Mouse (Mus musculus): Measurements from ENCODE around the gene Polrmt.

Polrmt gene

GRCm38 (mm10) chr10:79743161-79743560, 3.2 kb downstream of the Polrmt start:
- DNase-seq (ENCODE audit: low read depth, low spot score): no peak

DNA sequence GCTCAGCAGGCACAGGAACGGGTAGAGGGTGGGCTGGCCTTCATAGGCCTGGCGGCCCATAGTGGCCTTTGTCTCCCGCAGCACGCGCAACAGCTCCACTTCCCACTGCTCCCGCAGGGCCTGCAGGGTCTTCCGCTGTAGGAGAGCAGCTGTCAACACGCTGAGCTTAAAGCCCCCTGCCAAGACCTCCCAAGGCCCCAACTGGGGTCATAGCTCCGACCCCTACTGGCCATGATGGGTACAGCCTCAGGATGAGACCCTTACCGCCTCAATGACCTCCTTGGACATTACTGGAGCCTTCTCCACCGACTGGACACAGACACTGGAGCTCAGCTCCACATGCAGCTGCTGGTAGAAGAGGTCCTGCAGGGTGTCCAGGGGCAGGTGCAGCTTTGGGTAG, 5.5 kb downstream of the Polrmt start:
- no peak for DNase-seq (ENCODE audit: low read depth, low spot score)

- no peak for DNase-seq (ENCODE audit: low read depth, low spot score)
These were observed 7.1 kb downstream of the Polrmt start for GRCm38 (mm10) chr10:79739234-79739633.

GRCm38 (mm10) chr10:79738259-79738658, 8.1 kb downstream of the Polrmt start:
- no peak for DNase-seq (ENCODE audit: low read depth, low spot score)

DNA sequence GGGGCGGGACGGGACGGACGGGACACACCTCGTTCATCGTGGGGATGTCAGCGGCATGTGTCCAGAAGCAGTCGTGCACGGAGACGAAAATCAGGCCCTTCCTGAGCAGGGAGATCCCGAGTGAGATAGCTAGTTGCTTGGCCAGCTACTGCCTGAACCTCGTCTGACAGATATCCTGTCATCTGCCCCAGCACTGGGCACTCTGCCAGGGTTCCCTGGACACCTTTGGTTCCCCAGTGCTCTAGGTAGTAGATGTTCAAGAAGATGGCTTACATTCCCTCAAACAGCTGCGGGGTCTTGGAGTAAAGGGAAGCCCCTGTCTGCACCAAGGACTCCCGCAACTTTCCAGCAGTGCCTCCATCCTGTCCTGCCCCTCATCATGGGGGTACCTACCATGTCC, 9.7 kb downstream of the Polrmt start:
- DNase-seq (ENCODE audit: low read depth, low spot score): no peak

DNA sequence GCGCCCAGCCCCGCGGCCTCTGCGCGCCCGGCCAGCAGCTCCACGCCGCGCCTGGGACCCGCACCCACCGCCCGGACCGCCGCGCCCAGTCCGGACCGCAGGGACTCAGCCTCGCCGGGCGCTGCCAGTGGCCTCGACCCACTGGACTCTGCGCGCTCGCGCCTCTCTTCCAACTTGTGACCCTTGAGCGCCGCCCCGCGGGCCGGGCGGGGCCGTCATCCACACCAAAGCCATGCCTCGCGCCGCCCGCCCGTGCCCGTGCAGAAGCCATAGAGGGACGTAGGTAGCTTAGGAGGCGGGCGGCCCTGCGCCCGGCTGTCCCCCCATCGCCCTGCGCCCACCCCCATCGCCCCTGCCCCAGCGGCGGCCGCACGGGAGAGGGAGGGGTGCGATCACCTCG, 11.0 kb downstream of the Polrmt start:
- no peak for DNase-seq (ENCODE audit: low read depth, low spot score)

DNA sequence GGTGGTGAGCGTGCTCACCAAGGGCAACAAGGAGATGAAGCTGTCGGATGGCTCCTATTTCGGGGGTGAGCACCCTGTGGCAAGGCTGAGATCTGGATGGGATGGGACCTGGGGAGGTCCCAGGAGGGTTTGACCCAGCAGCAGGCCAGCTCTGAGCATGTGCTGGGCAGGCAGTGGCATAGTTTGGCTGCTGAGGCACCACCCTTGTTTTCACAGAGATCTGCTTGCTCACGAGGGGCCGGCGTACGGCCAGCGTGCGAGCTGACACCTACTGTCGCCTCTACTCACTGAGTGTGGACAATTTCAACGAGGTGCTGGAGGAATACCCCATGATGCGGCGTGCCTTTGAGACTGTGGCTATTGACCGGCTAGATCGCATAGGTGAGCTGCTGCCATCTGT, 12.5 kb downstream of the Polrmt start:
- DNase-seq (ENCODE audit: low read depth, low spot score): no peak

GRCm38 (mm10) chr10:79732500-79732899, 13.9 kb downstream of the Polrmt start:
- no peak for DNase-seq (ENCODE audit: low read depth, low spot score)

- DNase-seq (ENCODE audit: low read depth, low spot score): no peak
These were observed 16.9 kb downstream of the Polrmt start for GRCm38 (mm10) chr10:79729357-79729965.

- DNase-seq (ENCODE audit: low read depth, low spot score): no peak
These were observed 17.8 kb downstream of the Polrmt start for GRCm38 (mm10) chr10:79728323-79729249.

DNA sequence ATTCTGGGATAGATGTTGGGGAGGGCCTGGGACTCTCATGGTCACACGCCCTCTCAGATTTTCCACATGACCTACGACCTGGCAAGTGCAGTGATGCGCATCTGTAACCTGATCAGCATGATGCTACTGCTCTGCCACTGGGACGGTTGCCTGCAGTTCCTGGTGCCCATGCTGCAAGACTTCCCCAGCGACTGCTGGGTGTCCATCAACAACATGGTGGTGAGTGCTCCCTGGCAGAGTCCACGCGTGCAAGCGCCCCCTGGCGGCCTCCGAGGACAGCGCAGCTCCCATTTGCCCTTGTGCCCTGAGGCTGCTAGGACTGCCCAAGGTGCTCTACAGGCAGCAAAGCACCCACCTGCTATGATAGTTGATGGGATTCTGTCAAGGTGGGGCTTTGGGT, 20.3 kb downstream of the Polrmt start:
- peak; percentile 28 for DNase-seq (ENCODE audit: low read depth, low spot score)

- DNase-seq (ENCODE audit: low read depth, low spot score): no peak
These were observed 22.7 kb downstream of the Polrmt start for GRCm38 (mm10) chr10:79723692-79724091.

DNA sequence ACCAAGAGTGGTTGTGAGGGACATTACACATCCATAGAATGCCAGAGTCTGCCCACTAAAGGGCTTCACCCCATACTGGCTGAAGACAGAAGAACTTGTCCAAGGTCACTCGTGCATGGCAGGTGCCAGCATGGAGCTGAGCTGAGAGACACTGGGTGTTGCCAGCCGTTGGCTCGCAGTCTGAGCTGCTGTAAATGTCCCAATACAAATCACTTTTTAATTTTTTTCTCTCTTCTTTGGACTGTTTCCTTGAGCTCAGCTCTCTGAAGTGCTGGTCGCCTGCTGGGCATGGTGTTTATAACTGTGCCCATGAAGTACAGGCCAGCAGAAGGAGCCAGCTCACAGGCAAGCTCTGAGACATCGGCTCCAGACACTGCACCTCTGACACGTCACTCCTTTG, 23.3 kb downstream of the Polrmt start:
- DNase-seq (ENCODE audit: low read depth, low spot score): no peak

- no peak for DNase-seq (ENCODE audit: low read depth, low spot score)
These were observed 25.3 kb downstream of the Polrmt start for GRCm38 (mm10) chr10:79721089-79721488.

GRCm38 (mm10) chr10:79717640-79718357, 28.6 kb downstream of the Polrmt start:
- DNase-seq (ENCODE audit: low read depth, low spot score): peak; percentile 90

GRCm38 (mm10) chr10:79716988-79717355, 29.4 kb downstream of the Polrmt start:
- no peak for DNase-seq (ENCODE audit: low read depth, low spot score)

DNA sequence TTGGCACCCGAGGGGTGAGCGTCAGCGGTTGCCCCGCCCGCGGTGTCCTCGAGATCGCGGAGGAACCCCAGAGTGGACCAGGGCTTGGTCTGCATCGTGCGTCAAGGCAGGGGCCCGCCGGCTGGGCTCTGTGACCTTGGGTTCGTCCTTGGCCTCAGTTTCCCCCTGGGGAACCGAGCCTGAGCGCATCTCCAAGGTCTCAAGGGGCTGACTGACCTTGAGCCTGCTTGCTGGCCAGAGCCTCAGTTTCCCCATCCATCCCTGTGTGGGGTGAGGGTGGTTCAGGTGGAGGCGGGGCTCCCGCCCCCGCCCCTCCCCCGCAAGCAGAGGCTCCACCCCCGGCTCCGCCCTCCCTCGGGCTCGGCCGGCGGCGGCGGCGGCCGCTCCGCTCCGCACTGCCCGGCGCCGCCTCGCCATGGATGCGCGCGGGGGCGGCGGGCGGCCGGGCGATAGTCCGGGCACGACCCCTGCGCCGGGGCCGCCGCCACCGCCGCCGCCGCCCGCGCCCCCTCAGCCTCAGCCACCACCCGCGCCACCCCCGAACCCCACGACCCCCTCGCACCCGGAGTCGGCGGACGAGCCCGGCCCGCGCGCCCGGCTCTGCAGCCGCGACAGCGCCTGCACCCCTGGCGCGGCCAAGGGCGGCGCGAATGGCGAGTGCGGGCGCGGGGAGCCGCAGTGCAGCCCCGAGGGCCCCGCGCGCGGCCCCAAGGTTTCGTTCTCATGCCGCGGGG, 30.0 kb downstream of the Polrmt start, which contains the start of gene Hcn2:
Hcn2 (plus strand) TSS at position 381 of the 734 bp plus-strand sequence.
- DNase-seq (ENCODE audit: low read depth, low spot score): no peak

- no peak for DNase-seq (ENCODE audit: low read depth, low spot score)
These were observed 31.4 kb downstream of the Polrmt start for GRCm38 (mm10) chr10:79714996-79715395.

- no peak for DNase-seq (ENCODE audit: low read depth, low spot score)
These were observed 33.2 kb downstream of the Polrmt start for GRCm38 (mm10) chr10:79713163-79713562.

- DNase-seq (ENCODE audit: low read depth, low spot score): peak; percentile 84
These were observed 33.8 kb downstream of the Polrmt start for GRCm38 (mm10) chr10:79712499-79713126.

GRCm38 (mm10) chr10:79712029-79712428, 34.4 kb downstream of the Polrmt start:
- DNase-seq (ENCODE audit: low read depth, low spot score): no peak
